Comparison of ENCODE assay signal across 17 mouse cellular contexts in the genomic region with DNA sequence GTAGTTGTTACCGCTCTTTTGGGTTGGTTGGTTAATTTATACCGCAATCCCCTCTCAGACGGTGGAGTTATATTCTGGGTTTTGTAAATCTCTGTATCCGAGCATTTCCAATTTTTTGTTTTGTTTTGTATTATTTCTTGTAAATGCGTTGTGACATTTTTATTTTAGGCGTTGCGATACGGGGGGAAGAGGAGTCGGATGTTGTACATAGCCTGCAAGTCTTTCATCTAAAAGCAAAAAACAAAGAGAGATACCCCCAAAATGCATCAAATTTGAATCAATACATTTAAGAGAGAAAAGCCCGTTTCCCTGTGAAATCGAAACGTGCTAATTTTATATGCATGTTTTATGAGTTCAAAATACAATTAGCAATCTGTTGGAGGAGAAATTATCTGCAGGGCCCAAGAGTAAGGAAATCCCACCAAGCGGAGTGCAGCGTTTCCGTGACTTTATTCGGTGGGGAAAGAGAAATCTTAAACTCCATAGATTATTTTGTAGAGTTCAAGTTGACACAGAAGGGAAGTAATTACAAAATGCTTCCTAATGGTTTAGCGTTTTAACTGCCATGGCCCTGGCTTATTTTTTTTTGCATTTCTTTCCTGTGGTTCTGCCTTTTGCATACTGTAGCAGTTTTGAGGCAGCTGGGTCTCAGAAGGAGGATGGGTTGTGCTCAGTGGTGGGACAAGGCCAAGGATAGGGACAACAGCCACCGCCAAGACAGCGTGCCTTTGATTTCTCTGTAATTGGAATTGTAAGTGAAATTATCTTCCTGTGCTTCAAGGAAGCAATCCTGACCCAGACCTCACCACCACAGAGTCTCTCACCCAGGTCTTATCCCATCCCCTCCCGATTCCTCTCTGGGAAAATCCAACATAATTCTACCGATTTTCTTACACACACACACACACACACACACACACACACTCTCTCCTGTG. TPM values are rescaled to one million over a fixed set of nuclear protein-coding genes. Genes with fewer than 3 reads are reported as not detected.
A peak's percentile ranks its signal among the peaks of the same experiment; 100 is the strongest.
DNase-seq lines count a peak whose midpoint lies in the region; ATAC-seq and TF ChIP-seq lines count a peak whose summit lies in the region.
"Had no signal": no experiment of that assay in that cellular context is flagged by ENCODE, and none has a peak within 500 bp of the region (broad histone marks: within the 10 kb centered on the region; RNA-seq: fewer than 3 reads in every experiment).

No protein-coding gene starts in this region.

- H3K36me3 ChIP-seq in forebrain, postnatal 0 days (ENCODE audit: insufficient read depth) = no peaks in the 10 kb centered on the region; the same call in 1 of the 2 replicates
- H3K36me3 ChIP-seq in midbrain, embryonic 12.5 days = no peaks in the 10 kb centered on the region
- H3K36me3 ChIP-seq: embryonic facial prominence, embryonic 15.5 days had no signal

- no peak for ATAC-seq in forebrain, postnatal 0 days
- no peak for ATAC-seq in midbrain, embryonic 12.5 days (ENCODE audit: low FRiP score, low read depth)
- no peak for ATAC-seq in frontal cortex, adult (ENCODE audit: low TSS enrichment)
- ATAC-seq in erythroblast, adult 5-6 weeks (replicated peaks; ENCODE audit: low FRiP score, poor library complexity, severe bottlenecking) = no peak
- ATAC-seq: CD4-positive, CD25-positive, alpha-beta regulatory T cell, adult 4 months had no signal

- peak; percentile 33 for DNase-seq in retina, embryonic 14.5 days (ENCODE audit: low spot score)
- no peak for DNase-seq in retina, postnatal 1 day
- DNase-seq in forebrain, postnatal 0 days = peak; percentile 67
- DNase-seq in adrenal gland, postnatal 36 days = no peak
- DNase-seq: adrenal gland, postnatal 10 days; gastrocnemius, adult 2 months; kidney, adult 11 months had no signal

- WGBS in forebrain, postnatal 0 days = 6% methylated on average over 21 of the region's 21 CpGs
- 1% methylated on average over 21 of the region's 21 CpGs for WGBS in midbrain, embryonic 12.5 days
- WGBS in olfactory bulb, adult 2 months = 19% methylated on average over 21 of the region's 21 CpGs

- TF ChIP-seq CTCF in forebrain, postnatal 0 days (IDR thresholded peaks at IDR 0.05; ENCODE audit: low read depth) = no peak
- no peak for TF ChIP-seq CTCF in olfactory bulb, adult 2 months (IDR thresholded peaks at IDR 0.05; ENCODE audit: insufficient read depth, low read depth, low read length)

- H3K4me1 ChIP-seq in forebrain, postnatal 0 days (ENCODE audit: insufficient read depth) = 0 out of 2 replicates have a peak, but pooled peaks cover 3% of the 10 kb centered on the region
- H3K4me1 ChIP-seq in midbrain, embryonic 12.5 days = peaks cover 54% of the 10 kb centered on the region
- H3K4me1 ChIP-seq in olfactory bulb, adult 2 months (ENCODE audit: control insufficient read depth, insufficient read depth, low read length) = peaks cover 13% of the 10 kb centered on the region

- H3K4me2 ChIP-seq in forebrain, postnatal 0 days (ENCODE audit: low read depth) = peak overlapping the region; percentile 70
- peak overlapping the region; percentile 72 for H3K4me2 ChIP-seq in midbrain, embryonic 12.5 days (replicated peaks)

- H3K27me3 ChIP-seq in forebrain, postnatal 0 days (ENCODE audit: insufficient read depth, low read length) = peaks cover 4% of the 10 kb centered on the region
- peaks cover 67% of the 10 kb centered on the region for H3K27me3 ChIP-seq in midbrain, embryonic 12.5 days

- H3K9me3 ChIP-seq in forebrain, postnatal 0 days (ENCODE audit: low read length) = no peaks in the 10 kb centered on the region
- H3K9me3 ChIP-seq in midbrain, embryonic 12.5 days = no peaks in the 10 kb centered on the region
- H3K9me3 ChIP-seq: embryonic facial prominence, embryonic 15.5 days had no signal

- H3K4me3 ChIP-seq in forebrain, postnatal 0 days (ENCODE audit: low read depth, low read length) = peak overlapping the region; percentile 51
- H3K4me3 ChIP-seq in midbrain, embryonic 12.5 days = peak overlapping the region; percentile 86
- peak overlapping the region; percentile 82 for H3K4me3 ChIP-seq in olfactory bulb, adult 2 months (ENCODE audit: insufficient read depth, low read depth, low read length)
- H3K4me3 ChIP-seq: gastrocnemius, adult 2 months had no signal

- H3K27ac ChIP-seq in forebrain, postnatal 0 days (ENCODE audit: low read depth, low read length) = peak overlapping the region; percentile 86
- peak overlapping the region; percentile 95 for H3K27ac ChIP-seq in midbrain, embryonic 12.5 days (replicated peaks)
- H3K27ac ChIP-seq in olfactory bulb, adult 2 months (ENCODE audit: insufficient read depth, low read depth, low read length) = peak overlapping the region; percentile 94
- H3K27ac ChIP-seq: embryonic facial prominence, embryonic 15.5 days; gastrocnemius, adult 2 months; liver, embryonic 14.5 days had no signal

- no peak for TF ChIP-seq POLR2A in olfactory bulb, adult 2 months (IDR thresholded peaks at IDR 0.05; ENCODE audit: insufficient read depth, low read depth, low read length)

- H3K9ac ChIP-seq in forebrain, postnatal 0 days = peak overlapping the region; percentile 70
- H3K9ac ChIP-seq in midbrain, embryonic 12.5 days (replicated peaks) = peak overlapping the region; percentile 97
- H3K9ac ChIP-seq: embryonic facial prominence, embryonic 15.5 days; liver, embryonic 14.5 days had no signal

RNA-seq across cellular contexts. Expression of a gene that starts 3.2 kb away (rescaled TPM):
- 22.5 and 36.5 TPM in 2 replicates for total RNA-seq in forebrain, postnatal 0 days (2014; rRNA removed)
- 2.6 and 4.3 TPM in 2 replicates for polyA plus RNA-seq in forebrain, postnatal 0 days (2015; fragmentation: Nextera tagmentation; extraction: Ambion mirVana)
- 6.5 and 8.4 TPM in 2 replicates for polyA plus RNA-seq in midbrain, embryonic 12.5 days (2016; fragmentation: Nextera tagmentation; extraction: Ambion mirVana)
- not detected in 2 replicates for polyA plus RNA-seq in olfactory bulb, adult 2 months (2012; ENCODE audit: insufficient read depth, insufficient read length, low replicate concordance, missing spikeins)
- total RNA-seq in adrenal gland, postnatal 36 days (2021) = not detected
- total RNA-seq in erythroblast, adult 5-6 weeks (2015; ENCODE audit: low replicate concordance) = not detected in 2 replicates
- total RNA-seq in erythroblast, adult 5-6 weeks (2017; ENCODE audit: low replicate concordance) = not detected in 2 replicates
- total RNA-seq: adrenal gland, postnatal 10 days; gastrocnemius, adult 2 months had no signal
- polyA plus RNA-seq: CD4-positive, CD25-positive, alpha-beta regulatory T cell, adult 4 months; heart, embryonic 16.5 days; large intestine, adult 2 months; liver, embryonic 14.5 days; stomach, embryonic 16.5 days had no signal

Comparison
In these comparisons a context has a peak if more than half of its experiments do, and no peak if none do; other contexts are left out.
1. DNase-seq: peak in retina, embryonic 14.5 days (single experiment) and forebrain, postnatal 0 days (single experiment); none in retina, postnatal 1 day (single experiment) and adrenal gland, postnatal 36 days (0 of 2).
2. RNA of a gene that starts 3.2 kb away (total RNA-seq): 22.5 to 36.5 TPM in forebrain, postnatal 0 days; not detected in adrenal gland, postnatal 36 days and not detected in erythroblast, adult 5-6 weeks; every median in the first group is over 10 times any median in the second.
3. Peak in every context shown above with its lines, with median percentiles within 50 percentile points of each other: H3K27ac ChIP-seq and H3K4me3 ChIP-seq.